Mouse (Mus musculus) midbrain, embryonic 13.5 days (tissue): Measurements from ENCODE around the gene Tmf1. TPM values are rescaled to one million over a fixed set of nuclear protein-coding genes. Genes with fewer than 3 reads are reported as not detected.

Experiments
- ATAC-seq: fragments of 200-750 bp; cut with Nextera tagmentation; 2 replicates; pipeline ENCODE4 v1.8.0; 2017; ENCODE audit warnings: mild to moderate bottlenecking, moderate TSS enrichment, moderate library complexity
- H3K27ac ChIP-seq: fragments of 300-500 bp; sonication (generic); 2 replicates; pipeline ENCODE4 v1.5.1; 2015; ENCODE audit warnings: inconsistent platforms, mild to moderate bottlenecking, moderate library complexity
- H3K27me3 ChIP-seq: fragments of 300-500 bp; sonication (generic); 2 replicates; pipeline ENCODE4 v1.6.1; 2015; ENCODE audit warnings: mild to moderate bottlenecking, inconsistent platforms
- H3K36me3 ChIP-seq: fragments of 300-500 bp; sonication (generic); 2 replicates; pipeline ENCODE4 v1.6.1; 2015; ENCODE audit warnings: mild to moderate bottlenecking, inconsistent platforms
- H3K4me1 ChIP-seq: fragments of 300-500 bp; sonication (generic); replicated peaks from 2 replicates; pipeline ENCODE4 v1.6.1; 2015; ENCODE audit warnings: inconsistent platforms
- H3K4me2 ChIP-seq: fragments of 300-500 bp; sonication (generic); replicated peaks from 2 replicates; pipeline ENCODE4 v1.6.1; 2015; ENCODE audit warnings: moderate library complexity, mild to moderate bottlenecking, inconsistent platforms
- H3K4me3 ChIP-seq: fragments of 300-500 bp; sonication (generic); replicated peaks from 2 replicates; pipeline ENCODE4 v1.5.1; 2015; ENCODE audit warnings: mild to moderate bottlenecking, inconsistent platforms
- H3K9ac ChIP-seq: fragments of 300-500 bp; sonication (generic); replicated peaks from 2 replicates; pipeline ENCODE4 v1.6.1; 2015; ENCODE audit warnings: mild to moderate bottlenecking, inconsistent platforms
- H3K9me3 ChIP-seq: fragments of 300-500 bp; sonication (generic); 2 replicates; pipeline ENCODE4 v1.6.1; 2016; ENCODE audit warnings: mild to moderate bottlenecking, inconsistent platforms
- WGBS: fragments of 180-500 bp; shearing (Covaris S2); methylation state at CpG from one replicate; pipeline ENCODE4 v1.1.7; 2015; 5-methylcytosine and 5-hydroxymethylcytosine counted together
- polyA plus RNA-seq: library from polyadenylated mRNA; unstranded; fragments of >200 nt; fragmentation: Nextera tagmentation; extraction: Ambion mirVana; gene quantifications from 2 replicates; pipeline ENCODE4 v1.2.1, GENCODE M21; 2015

Gene Tmf1
- polyA plus RNA-seq, 1 experiment from 2014 or later: 37.7 TPM

- Histone ChIP-seq H3K36me3 (no peaks in the 10 kb centered on the region), H3K27ac (no peak overlapping the region), H3K9ac (no peak overlapping the region), H3K4me3 (no peak overlapping the region), H3K27me3 (no peaks in the 10 kb centered on the region), H3K4me1 (no peaks in the 10 kb centered on the region), H3K4me2 (no peak overlapping the region), H3K9me3 (no peaks in the 10 kb centered on the region)
- no peak for ATAC-seq
- WGBS: 60% methylated on average over 5 of the region's 5 CpGs
These were observed 47.9 kb downstream of the Tmf1 start for GRCm38 (mm10) chr6:97130979-97131378.

GRCm38 (mm10) chr6:97124336-97125010, 54.4 kb downstream of the Tmf1 start:
- no peak overlapping the region for H3K27ac ChIP-seq
- no peak for ATAC-seq
- 83% methylated on average over 10 of the region's 10 CpGs for WGBS

GRCm38 (mm10) chr6:97120922-97121321, 58.0 kb downstream of the Tmf1 start:
- no peak overlapping the region for H3K9ac ChIP-seq
- H3K27me3 ChIP-seq: no peaks in the 10 kb centered on the region
- no peaks in the 10 kb centered on the region for H3K9me3 ChIP-seq
- H3K4me2 ChIP-seq: no peak overlapping the region
- no peaks in the 10 kb centered on the region for H3K36me3 ChIP-seq
- no peak for ATAC-seq
- H3K4me3 ChIP-seq: no peak overlapping the region
- WGBS: 87% methylated on average over 4 of the region's 4 CpGs
- H3K4me1 ChIP-seq: no peaks in the 10 kb centered on the region
- no peak overlapping the region for H3K27ac ChIP-seq

More at GRCm38 (mm10) chr6:97124336-97125010, 54.4 kb downstream of the Tmf1 start:
- H3K9ac ChIP-seq: no peak overlapping the region
- H3K36me3 ChIP-seq: no peaks in the 10 kb centered on the region
- no peak overlapping the region for H3K4me2 ChIP-seq
- H3K9me3 ChIP-seq: no peaks in the 10 kb centered on the region
- H3K27me3 ChIP-seq: no peaks in the 10 kb centered on the region
- no peaks in the 10 kb centered on the region for H3K4me1 ChIP-seq
- H3K4me3 ChIP-seq: no peak overlapping the region

- Histone ChIP-seq H3K27me3 (no peaks in the 10 kb centered on the region), H3K4me2 (no peak overlapping the region), H3K27ac (no peak overlapping the region), H3K4me3 (no peak overlapping the region), H3K9me3 (no peaks in the 10 kb centered on the region), H3K4me1 (no peaks in the 10 kb centered on the region), H3K9ac (no peak overlapping the region), H3K36me3 (no peaks in the 10 kb centered on the region)
- WGBS: 87% methylated on average over 3 of the region's 3 CpGs
- no peak for ATAC-seq
These were observed 60.6 kb downstream of the Tmf1 start for GRCm38 (mm10) chr6:97118327-97118726.

GRCm38 (mm10) chr6:97116896-97117295, 62.0 kb downstream of the Tmf1 start:
- no peak overlapping the region for H3K4me2 ChIP-seq
- H3K9me3 ChIP-seq: no peaks in the 10 kb centered on the region
- 89% methylated on average over 5 of the region's 5 CpGs for WGBS
- no peaks in the 10 kb centered on the region for H3K4me1 ChIP-seq
- H3K36me3 ChIP-seq: no peaks in the 10 kb centered on the region; the same call in 1 of the 2 replicates
- no peak overlapping the region for H3K9ac ChIP-seq
- no peak for ATAC-seq
- H3K4me3 ChIP-seq: no peak overlapping the region
- no peak overlapping the region for H3K27ac ChIP-seq
- no peaks in the 10 kb centered on the region for H3K27me3 ChIP-seq

- Histone ChIP-seq H3K4me3 (no peak overlapping the region), H3K27ac (no peak overlapping the region), H3K9me3 (no peaks in the 10 kb centered on the region), H3K9ac (no peak overlapping the region), H3K4me1 (no peaks in the 10 kb centered on the region), H3K36me3 (no peaks in the 10 kb centered on the region; the same call in 1 of the 2 replicates), H3K4me2 (no peak overlapping the region), H3K27me3 (no peaks in the 10 kb centered on the region)
- 66% methylated on average over 3 of the region's 3 CpGs for WGBS
- no peak for ATAC-seq
These were observed 64.1 kb downstream of the Tmf1 start for GRCm38 (mm10) chr6:97114821-97115220.

- Histone ChIP-seq H3K9me3 (no peaks in the 10 kb centered on the region), H3K27me3 (0 out of 2 replicates have a peak, but pooled peaks cover 3% of the 10 kb centered on the region), H3K4me3 (no peak overlapping the region), H3K27ac (no peak overlapping the region), H3K9ac (no peak overlapping the region), H3K36me3 (no peaks in the 10 kb centered on the region; the same call in 1 of the 2 replicates), H3K4me1 (no peaks in the 10 kb centered on the region), H3K4me2 (no peak overlapping the region)
- ATAC-seq: no peak
- WGBS: 92% methylated on average over 8 of the region's 8 CpGs
These were observed 66.7 kb downstream of the Tmf1 start for GRCm38 (mm10) chr6:97112177-97112576.

- Histone ChIP-seq H3K27ac (no peak overlapping the region), H3K9ac (no peak overlapping the region), H3K36me3 (no peaks in the 10 kb centered on the region; the same call in 1 of the 2 replicates), H3K4me3 (no peak overlapping the region), H3K4me2 (no peak overlapping the region), H3K27me3 (0 out of 2 replicates have a peak, but pooled peaks cover 9% of the 10 kb centered on the region), H3K9me3 (no peaks in the 10 kb centered on the region), H3K4me1 (peaks cover 15% of the 10 kb centered on the region)
- 8% methylated on average over 2 of the region's 2 CpGs for WGBS
- peak; percentile 72; the same call in 1 of the 2 replicates for ATAC-seq
These were observed 72.1 kb downstream of the Tmf1 start for GRCm38 (mm10) chr6:97106777-97107176.

GRCm38 (mm10) chr6:97106106-97106505, 72.8 kb downstream of the Tmf1 start:
- Histone ChIP-seq H3K9ac (no peak overlapping the region), H3K36me3 (no peaks in the 10 kb centered on the region), H3K27me3 (peaks cover 15% of the 10 kb centered on the region; the same call in 1 of the 2 replicates), H3K4me1 (peaks cover 22% of the 10 kb centered on the region), H3K27ac (no peak overlapping the region), H3K4me2 (no peak overlapping the region), H3K4me3 (no peak overlapping the region), H3K9me3 (no peaks in the 10 kb centered on the region)
- ATAC-seq: no peak
- 88% methylated on average over 8 of the region's 8 CpGs for WGBS

GRCm38 (mm10) chr6:97104264-97104852, 74.6 kb downstream of the Tmf1 start:
- Histone ChIP-seq H3K36me3 (no peaks in the 10 kb centered on the region), H3K9me3 (no peaks in the 10 kb centered on the region), H3K27me3 (peaks cover 16% of the 10 kb centered on the region; the same call in 1 of the 2 replicates), H3K4me3 (no peak overlapping the region), H3K4me2 (no peak overlapping the region), H3K9ac (no peak overlapping the region), H3K4me1 (peaks cover 22% of the 10 kb centered on the region), H3K27ac (no peak overlapping the region)
- ATAC-seq: no peak
- 85% methylated on average over 7 of the region's 7 CpGs for WGBS
